ENCODE assay signal across 9 mouse cellular contexts in the genomic region with DNA sequence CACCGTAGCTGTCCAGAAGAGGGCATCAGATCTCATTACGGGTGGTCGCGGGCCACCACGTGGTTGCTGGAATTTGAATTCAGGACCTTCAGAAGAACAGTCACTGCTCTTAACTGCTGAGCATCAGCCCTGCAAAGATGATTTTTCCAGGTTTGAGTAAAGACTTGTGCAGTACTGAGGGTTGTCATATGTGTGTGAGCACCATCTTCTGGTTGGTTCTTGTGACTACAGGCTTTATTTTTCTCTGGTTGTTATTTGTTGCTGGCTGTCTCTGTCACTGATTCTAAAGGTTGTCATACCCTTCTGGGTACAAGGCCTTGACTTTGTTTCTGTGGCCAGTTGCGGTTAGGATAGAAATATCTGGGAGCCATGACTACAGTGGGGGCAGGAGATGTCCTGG. TPM values are rescaled to one million over a fixed set of nuclear protein-coding genes. Genes with fewer than 3 reads are reported as not detected.
A peak's percentile ranks its signal among the peaks of the same experiment; 100 is the strongest.
DNase-seq lines count a peak whose midpoint lies in the region; ATAC-seq and TF ChIP-seq lines count a peak whose summit lies in the region.
"Had no signal": no experiment of that assay in that cellular context is flagged by ENCODE, and none has a peak within 500 bp of the region (broad histone marks: within the 10 kb centered on the region; RNA-seq: fewer than 3 reads in every experiment).

No protein-coding gene starts in this region.

- H3K27me3 ChIP-seq in kidney, adult 2 months (replicated peaks; ENCODE audit: control insufficient read depth, insufficient read depth, low read length), result no peaks in the 10 kb centered on the region
- no peaks in the 10 kb centered on the region for H3K27me3 ChIP-seq in intestine, embryonic 14.5 days (replicated peaks; ENCODE audit: control insufficient read depth, insufficient read depth, low read length)
- H3K27me3 ChIP-seq: lung, embryonic 15.5 days had no signal

- no peak for TF ChIP-seq POLR2A in kidney, adult 2 months (IDR thresholded peaks at IDR 0.05; ENCODE audit: low read depth, low read length)

- H3K27ac ChIP-seq in kidney, adult 2 months (ENCODE audit: insufficient read depth, low read depth, low read length), result no peak overlapping the region
- H3K27ac ChIP-seq in intestine, embryonic 14.5 days (ENCODE audit: low read depth), result no peak overlapping the region
- H3K27ac ChIP-seq: lung, embryonic 15.5 days had no signal

- H3K9ac ChIP-seq in intestine, embryonic 14.5 days (ENCODE audit: low read length), result no peak overlapping the region
- H3K9ac ChIP-seq: lung, embryonic 15.5 days had no signal

- ATAC-seq in intestine, embryonic 14.5 days (replicated peaks; ENCODE audit: low FRiP score, low TSS enrichment, low read depth), result peak; percentile 50; the same call in 1 of the 2 replicates

- H3K4me1 ChIP-seq in kidney, adult 2 months (ENCODE audit: control insufficient read depth, insufficient read depth, low read length), result no peaks in the 10 kb centered on the region
- H3K4me1 ChIP-seq in intestine, embryonic 14.5 days (replicated peaks; ENCODE audit: control insufficient read depth, insufficient read depth, low read length), result no peaks in the 10 kb centered on the region
- H3K4me1 ChIP-seq: lung, embryonic 15.5 days had no signal

- DNase-seq in kidney, adult 2 months, result peak; percentile 36
- DNase-seq in kidney, postnatal 25 days, result no peak
- peak; percentile 19 for DNase-seq in A20 (ENCODE audit: low read depth, low spot score)
- DNase-seq in MEL-GATA-1-ER (ENCODE audit: extremely low read depth, low read depth), result peak; percentile 4
- DNase-seq in intestine, embryonic 14.5 days (ENCODE audit: low spot score), result no peak
- DNase-seq in spleen, postnatal 10 days (ENCODE audit: low spot score in 2 of 2), result no peak
- DNase-seq in urinary bladder, postnatal 25 days (ENCODE audit: low spot score), result no peak
- DNase-seq in adrenal gland, postnatal 4 days (ENCODE audit: low spot score in 2 of 2), result no peak

- H3K4me2 ChIP-seq in intestine, embryonic 14.5 days (ENCODE audit: low read length), result no peak overlapping the region
- H3K4me2 ChIP-seq: lung, embryonic 15.5 days had no signal

- H3K36me3 ChIP-seq in kidney, adult 2 months (ENCODE audit: control insufficient read depth, insufficient read depth, low read length), result no peaks in the 10 kb centered on the region
- no peaks in the 10 kb centered on the region for H3K36me3 ChIP-seq in intestine, embryonic 14.5 days (ENCODE audit: control insufficient read depth, insufficient read depth, low read length)
- H3K36me3 ChIP-seq: lung, embryonic 15.5 days had no signal

- 44% methylated on average over 6 of the region's 6 CpGs for WGBS in kidney, adult 2 months
- 49% methylated on average over 6 of the region's 6 CpGs for WGBS in intestine, embryonic 14.5 days

- 0 out of 2 replicates have a peak, but pooled peaks have one; percentile 21 for TF ChIP-seq CTCF in kidney, adult 2 months (conservative IDR thresholded peaks at IDR 0.05; ENCODE audit: insufficient read depth, insufficient read length, low read depth, low read length)

- H3K9me3 ChIP-seq in intestine, embryonic 14.5 days (ENCODE audit: control insufficient read depth, low read length), result no peaks in the 10 kb centered on the region
- H3K9me3 ChIP-seq: lung, embryonic 15.5 days had no signal

- no peak overlapping the region for H3K4me3 ChIP-seq in kidney, adult 2 months (ENCODE audit: insufficient read depth, low read depth, low read length)
- H3K4me3 ChIP-seq in intestine, embryonic 14.5 days (ENCODE audit: low read depth, low read length), result no peak overlapping the region
- H3K4me3 ChIP-seq: lung, embryonic 15.5 days had no signal

RNA-seq across cellular contexts. Expression of a gene that starts 3.2 kb away (rescaled TPM):
- not detected in 2 replicates for polyA plus RNA-seq in kidney, adult 2 months (2012; rRNA removed)
- polyA plus RNA-seq in intestine, embryonic 14.5 days (2014; fragmentation: Nextera tagmentation; extraction: Ambion mirVana), result not detected in 2 replicates
- total RNA-seq in adrenal gland, postnatal 4 days (2021), result not detected
- polyA plus RNA-seq: lung, embryonic 15.5 days had no signal

RNA-seq across cellular contexts. Expression of a gene that starts 49.3 kb away (rescaled TPM):
- 6.5 and 7.6 TPM in 2 replicates for polyA plus RNA-seq in kidney, adult 2 months (2012; rRNA removed)
- 17.5 and 18.3 TPM in 2 replicates for polyA plus RNA-seq in intestine, embryonic 14.5 days (2014; fragmentation: Nextera tagmentation; extraction: Ambion mirVana)
- 1 to 10 TPM; 9.0 to 9.8 TPM for total RNA-seq in adrenal gland, postnatal 4 days (2021)

Comparison
In these comparisons a context has a peak if more than half of its experiments do, and no peak if none do; other contexts are left out.
1. DNase-seq: peak in kidney, adult 2 months (single experiment), A20 (single experiment) and MEL-GATA-1-ER (single experiment); none in kidney, postnatal 25 days (0 of 2), intestine, embryonic 14.5 days (single experiment), spleen, postnatal 10 days (0 of 2), urinary bladder, postnatal 25 days (single experiment) and adrenal gland, postnatal 4 days (0 of 2).